Mouse (Mus musculus): Measurements from ENCODE around the gene Ap4m1. TPM values are rescaled to one million over a fixed set of nuclear protein-coding genes. Genes with fewer than 3 reads are reported as not detected.

Gene Ap4m1
- polyA plus RNA-seq, 1 experiment, result 22.9 TPM

- H3K4me1 ChIP-seq (ENCODE audit: control insufficient read depth, insufficient read depth, low read length), result 0 out of 2 replicates have a peak, but pooled peaks cover 4% of the 10 kb centered on the region
- TF ChIP-seq POLR2A (IDR thresholded peaks at IDR 0.05; ENCODE audit: low read depth, low read length) (no peak), CTCF (conservative IDR thresholded peaks at IDR 0.05; ENCODE audit: insufficient read depth, insufficient read length, low read depth, low read length) (peak; percentile 98; the same call in 1 of the 2 replicates)
- H3K4me3 ChIP-seq (ENCODE audit: insufficient read depth, low read depth, low read length), result peak within 1 kb of the TSS; percentile 64
- peak within 1 kb of the TSS; percentile 48 for H3K27ac ChIP-seq (ENCODE audit: insufficient read depth, low read depth, low read length)
- peaks cover 4% of the 10 kb centered on the region for H3K36me3 ChIP-seq (ENCODE audit: control insufficient read depth, insufficient read depth, low read length)
- WGBS, result under 1% methylated on average over 31 of the region's 31 CpGs
- peak; percentile 97 for DNase-seq
- no peaks in the 10 kb centered on the region for H3K27me3 ChIP-seq (replicated peaks; ENCODE audit: control insufficient read depth, insufficient read depth, low read length)
Observed at GRCm38 (mm10) chr5:138155443-138155976, 16.3 kb upstream of the Ap4m1 start, which contains the start of gene Zfp113. Gene Zfp113, minus strand, starts transcription at chr5:138155744.

- WGBS, result 67% methylated on average over 7 of the region's 7 CpGs
- Histone ChIP-seq H3K4me3 (ENCODE audit: insufficient read depth, low read depth, low read length) (no peak overlapping the region), H3K4me1 (ENCODE audit: control insufficient read depth, insufficient read depth, low read length) (peaks cover 7% of the 10 kb centered on the region; the same call in 1 of the 2 replicates), H3K27me3 (replicated peaks; ENCODE audit: control insufficient read depth, insufficient read depth, low read length) (no peaks in the 10 kb centered on the region), H3K27ac (ENCODE audit: insufficient read depth, low read depth, low read length) (no peak overlapping the region), H3K36me3 (ENCODE audit: control insufficient read depth, insufficient read depth, low read length) (peaks cover 2% of the 10 kb centered on the region)
- no peak for DNase-seq
- no peak for TF ChIP-seq CTCF (conservative IDR thresholded peaks at IDR 0.05; ENCODE audit: insufficient read depth, insufficient read length, low read depth, low read length)
- no peak for TF ChIP-seq POLR2A (IDR thresholded peaks at IDR 0.05; ENCODE audit: low read depth, low read length)
Observed at GRCm38 (mm10) chr5:138160224-138160762, 11.5 kb upstream of the Ap4m1 start.

DNA sequence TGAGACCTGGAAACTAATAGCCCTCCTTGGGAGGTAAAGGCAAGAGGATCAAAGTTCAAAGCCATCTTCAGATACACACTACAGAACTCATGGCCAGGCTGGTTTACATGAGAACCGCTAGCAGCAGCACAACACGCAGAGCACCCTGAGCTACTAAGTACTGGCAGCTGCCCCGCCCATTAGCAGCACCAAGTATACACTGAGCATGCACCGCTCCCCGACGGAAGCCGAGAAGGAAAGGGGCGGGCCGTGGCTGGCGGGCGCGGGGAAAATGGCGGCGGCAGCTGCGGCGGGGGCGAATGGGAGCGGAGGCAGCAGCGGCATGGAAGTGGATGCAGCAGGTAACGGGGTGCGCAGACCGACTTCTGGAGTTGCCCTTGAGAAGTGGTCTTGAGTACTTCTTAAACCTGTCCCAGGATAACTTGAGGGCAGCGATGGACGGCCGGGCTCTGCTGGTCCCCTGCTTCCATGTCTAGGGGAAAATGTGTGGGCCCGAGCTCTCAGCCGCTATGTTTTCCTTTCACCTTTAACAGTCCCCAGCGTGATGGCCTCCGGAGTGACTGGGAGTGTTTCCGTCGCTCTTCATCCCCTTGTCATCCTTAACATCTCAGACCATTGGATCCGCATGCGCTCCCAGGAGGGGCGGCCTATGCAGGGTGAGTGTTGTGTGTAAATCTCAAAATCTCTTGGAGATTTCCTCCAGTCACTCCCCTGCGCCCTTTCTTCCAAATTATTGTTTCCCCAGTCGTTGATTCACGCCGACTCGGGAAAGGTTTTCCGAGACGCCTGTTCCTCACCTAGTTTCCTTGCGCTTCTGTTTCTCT is 10.7 kb upstream of the Ap4m1 start, which contains the start of gene Cops6:
Gene Cops6, plus strand, starts transcription at position 230 of the 824 bp plus-strand sequence.
- H3K4me3 ChIP-seq (ENCODE audit: insufficient read depth, low read depth, low read length), result peak within 1 kb of the TSS; percentile 99
- peak within 1 kb of the TSS; percentile 75; the same call in 1 of the 2 replicates for H3K27ac ChIP-seq (ENCODE audit: insufficient read depth, low read depth, low read length)
- DNase-seq, result peak; percentile 97

DNA sequence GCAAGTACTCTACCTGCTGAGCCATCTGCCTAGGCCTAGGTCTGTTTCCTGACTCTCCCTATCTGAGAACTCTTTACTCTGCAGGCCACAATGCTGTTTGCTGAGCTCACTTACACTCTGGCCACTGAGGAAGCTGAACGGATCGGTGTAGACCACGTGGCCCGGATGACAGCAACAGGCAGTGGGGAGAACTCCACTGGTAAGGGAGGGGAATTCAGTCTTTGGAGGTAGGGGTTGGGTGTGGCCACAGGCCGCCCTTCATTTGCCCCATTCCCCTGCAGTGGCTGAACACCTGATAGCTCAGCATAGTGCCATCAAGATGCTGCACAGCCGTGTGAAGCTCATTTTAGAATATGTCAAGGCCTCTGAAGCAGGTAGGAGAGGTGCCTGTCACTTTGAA is 8.8 kb upstream of the Ap4m1 start:
- Histone ChIP-seq H3K4me3 (ENCODE audit: insufficient read depth, low read depth, low read length) (no peak overlapping the region), H3K27me3 (replicated peaks; ENCODE audit: control insufficient read depth, insufficient read depth, low read length) (no peaks in the 10 kb centered on the region), H3K36me3 (ENCODE audit: control insufficient read depth, insufficient read depth, low read length) (peaks cover 4% of the 10 kb centered on the region), H3K4me1 (ENCODE audit: control insufficient read depth, insufficient read depth, low read length) (peaks cover 7% of the 10 kb centered on the region; the same call in 1 of the 2 replicates), H3K27ac (ENCODE audit: insufficient read depth, low read depth, low read length) (no peak overlapping the region)
- no peak for TF ChIP-seq POLR2A (IDR thresholded peaks at IDR 0.05; ENCODE audit: low read depth, low read length)
- no peak for TF ChIP-seq CTCF (conservative IDR thresholded peaks at IDR 0.05; ENCODE audit: insufficient read depth, insufficient read length, low read depth, low read length)
- no peak for DNase-seq
- WGBS, result 69% methylated on average over 6 of the region's 6 CpGs

More for the DNA sequence above, 10.7 kb upstream of the Ap4m1 start, which contains the start of gene Cops6:
- WGBS, result under 1% methylated on average over 42 of the region's 42 CpGs
- H3K27me3 ChIP-seq (replicated peaks; ENCODE audit: control insufficient read depth, insufficient read depth, low read length), result no peaks in the 10 kb centered on the region
- peak; percentile 47 for TF ChIP-seq POLR2A (IDR thresholded peaks at IDR 0.05; ENCODE audit: low read depth, low read length)
- no peak for TF ChIP-seq CTCF (conservative IDR thresholded peaks at IDR 0.05; ENCODE audit: insufficient read depth, insufficient read length, low read depth, low read length)
- H3K36me3 ChIP-seq (ENCODE audit: control insufficient read depth, insufficient read depth, low read length), result peaks cover 2% of the 10 kb centered on the region
- H3K4me1 ChIP-seq (ENCODE audit: control insufficient read depth, insufficient read depth, low read length), result peaks cover 7% of the 10 kb centered on the region; the same call in 1 of the 2 replicates

DNA sequence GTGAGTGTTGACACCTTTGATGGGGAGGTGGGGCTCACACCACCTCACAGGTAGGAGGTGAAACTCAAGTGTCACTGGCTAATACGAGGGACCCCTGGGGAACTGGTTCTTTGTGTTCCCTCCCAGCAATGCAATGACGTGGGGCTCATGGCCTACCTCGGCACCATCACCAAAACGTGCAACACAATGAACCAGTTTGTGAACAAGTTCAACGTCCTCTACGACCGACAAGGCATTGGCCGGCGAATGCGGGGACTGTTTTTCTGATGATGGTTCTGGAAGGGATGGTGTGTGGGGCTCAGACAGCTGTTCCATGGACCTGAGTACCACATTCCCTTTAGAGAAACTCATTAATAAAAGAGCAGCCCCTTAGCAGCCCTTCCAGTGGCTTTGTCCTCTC is 8.2 kb upstream of the Ap4m1 start:
- no peak for DNase-seq
- Histone ChIP-seq H3K4me1 (ENCODE audit: control insufficient read depth, insufficient read depth, low read length) (peaks cover 7% of the 10 kb centered on the region; the same call in 1 of the 2 replicates), H3K27me3 (replicated peaks; ENCODE audit: control insufficient read depth, insufficient read depth, low read length) (no peaks in the 10 kb centered on the region), H3K4me3 (ENCODE audit: insufficient read depth, low read depth, low read length) (no peak overlapping the region), H3K27ac (ENCODE audit: insufficient read depth, low read depth, low read length) (no peak overlapping the region), H3K36me3 (ENCODE audit: control insufficient read depth, insufficient read depth, low read length) (peaks cover 4% of the 10 kb centered on the region)
- 71% methylated on average over 10 of the region's 10 CpGs for WGBS
- TF ChIP-seq CTCF (conservative IDR thresholded peaks at IDR 0.05; ENCODE audit: insufficient read depth, insufficient read length, low read depth, low read length) (no peak), POLR2A (IDR thresholded peaks at IDR 0.05; ENCODE audit: low read depth, low read length) (no peak)

DNA sequence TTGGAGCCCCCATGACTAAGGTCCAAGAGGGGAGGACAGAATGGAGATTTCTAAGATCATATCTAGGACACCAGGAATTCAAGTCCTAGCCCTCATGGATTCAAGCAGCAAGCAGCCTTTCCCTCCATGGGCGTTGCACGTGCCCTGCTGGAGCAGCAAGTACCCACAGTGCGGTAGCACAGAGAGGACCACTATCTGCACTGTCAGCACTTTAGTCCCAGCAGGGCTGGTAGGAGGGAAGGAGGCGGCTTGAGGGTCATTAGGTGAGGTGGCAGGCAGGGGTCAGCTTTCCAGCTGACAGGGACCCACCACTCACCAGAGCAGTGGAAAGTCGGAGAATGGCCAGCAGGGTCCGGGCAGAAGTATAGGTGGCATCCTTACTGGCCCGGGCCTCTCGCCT is 6.2 kb upstream of the Ap4m1 start:
- TF ChIP-seq CTCF (conservative IDR thresholded peaks at IDR 0.05; ENCODE audit: insufficient read depth, insufficient read length, low read depth, low read length), result no peak
- no peak for TF ChIP-seq POLR2A (IDR thresholded peaks at IDR 0.05; ENCODE audit: low read depth, low read length)
- peaks cover 7% of the 10 kb centered on the region; the same call in 1 of the 2 replicates for H3K4me1 ChIP-seq (ENCODE audit: control insufficient read depth, insufficient read depth, low read length)
- H3K27me3 ChIP-seq (replicated peaks; ENCODE audit: control insufficient read depth, insufficient read depth, low read length), result no peaks in the 10 kb centered on the region
- WGBS, result 64% methylated on average over 8 of the region's 8 CpGs
- H3K36me3 ChIP-seq (ENCODE audit: control insufficient read depth, insufficient read depth, low read length), result peaks cover 4% of the 10 kb centered on the region
- H3K27ac ChIP-seq (ENCODE audit: insufficient read depth, low read depth, low read length), result no peak overlapping the region
- DNase-seq, result no peak
- no peak overlapping the region for H3K4me3 ChIP-seq (ENCODE audit: insufficient read depth, low read depth, low read length)
